Mouse (Mus musculus): Measurements from ENCODE around the gene Zbtb49.

DNA sequence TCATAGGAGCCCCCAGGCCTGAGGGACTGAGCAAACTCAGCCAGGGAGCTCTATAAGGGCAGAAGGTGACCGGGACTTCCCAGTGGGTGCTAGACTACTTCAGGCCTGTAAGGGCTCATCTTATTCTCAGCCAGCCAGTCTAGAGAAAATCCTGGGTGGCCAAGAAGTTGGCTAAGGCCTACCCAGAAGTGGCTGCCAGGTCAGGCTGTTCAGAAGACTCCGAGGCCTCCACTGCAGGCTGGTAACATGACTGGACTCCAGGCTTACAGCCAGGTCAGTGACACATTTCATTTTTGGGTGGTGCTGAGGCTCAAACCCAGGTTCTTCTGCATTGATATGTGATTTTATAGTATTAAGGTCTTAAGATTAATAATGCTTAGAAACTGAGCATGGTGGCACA lies 20.6 kb downstream of the Zbtb49 start:
- TF ChIP-seq CTCF (IDR thresholded peaks at IDR 0.05) (no peak), EP300 (IDR thresholded peaks at IDR 0.05) (no peak)

Measured in lung, postnatal 0 days (tissue).